Mouse (Mus musculus): Measurements from ENCODE around the gene Trdn.

Trdn gene

DNA sequence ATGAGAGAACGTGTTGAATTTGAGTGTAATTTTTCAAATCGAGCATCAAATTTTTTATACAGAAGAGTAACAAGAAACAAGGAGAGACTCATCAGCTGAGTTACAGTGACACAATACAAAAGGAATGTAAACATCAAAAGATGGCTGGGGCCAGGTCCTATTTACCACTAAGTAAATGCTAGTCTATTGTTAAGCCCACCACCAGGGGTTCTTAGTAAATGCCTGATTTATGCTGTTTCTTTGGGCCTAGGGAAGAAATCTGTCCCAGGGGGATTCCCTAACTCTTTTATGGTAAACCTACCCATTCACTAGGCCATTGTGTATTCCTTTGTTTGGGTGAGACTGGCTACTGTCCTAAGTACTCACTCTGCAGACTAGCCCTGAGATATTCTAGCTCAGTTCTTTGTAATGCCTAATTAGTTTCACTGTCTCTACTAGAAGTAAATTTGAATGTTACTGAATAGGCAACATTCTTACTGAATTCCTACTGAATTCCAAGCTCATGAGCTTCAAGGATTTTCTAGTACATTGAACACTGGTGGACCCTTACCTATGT lies 295.2 kb downstream of the Trdn start:
- no peak for DNase-seq

All from kidney, adult 18-20 months (tissue).